Mouse (Mus musculus) MEL (cell line): ENCODE data around the gene Camk2b. TPM values are rescaled to one million over a fixed set of nuclear protein-coding genes. Genes with fewer than 3 reads are reported as not detected.

Source experiments
- DNase-seq: peaks from one replicate; pipeline ENCODE4 v3.0.0; 2011; ENCODE audit warnings: low read depth, low spot score
- H3K27ac ChIP-seq: 2 replicates; pipeline ENCODE4 v1.5.1; 2012; ENCODE audit warnings: low read depth, mild to moderate bottlenecking, control low read depth, low read length, moderate library complexity; ENCODE audit not compliant: control insufficient read depth
- H3K27me3 ChIP-seq, 2 experiments: fragments of 150-350 bp in 1 of 2; sonication (generic) in 1 of 2; 2 replicates each; pipeline ENCODE4 v1.6.1; 2012; ENCODE audit warnings: low read length in 2 of 2, mild to moderate bottlenecking in 2 of 2, improper control_type of control experiment in 1 of 2, moderate library complexity in 1 of 2; ENCODE audit not compliant: insufficient read depth in 2 of 2, control insufficient read depth in 1 of 2
- H3K36me3 ChIP-seq, 2 experiments: 2 replicates each; pipeline ENCODE4 v1.6.1; 2012 to 2014; ENCODE audit warnings: low read length in 2 of 2, improper control_type of control experiment in 1 of 2, inconsistent platforms in 1 of 2, mild to moderate bottlenecking in 1 of 2; ENCODE audit not compliant: insufficient read depth in 2 of 2, control insufficient read depth in 1 of 2
- H3K4me1 ChIP-seq, 2 experiments: fragments of 150-350 bp in 1 of 2; sonication (generic) in 1 of 2; 2 replicates each; pipeline ENCODE4 v1.6.1; 2012; ENCODE audit warnings: low read length in 2 of 2, improper control_type of control experiment in 1 of 2, mild to moderate bottlenecking in 1 of 2; ENCODE audit not compliant: insufficient read depth in 2 of 2, control insufficient read depth in 1 of 2
- H3K4me3 ChIP-seq, 2 experiments: fragments of 150-350 bp in 1 of 2; sonication (generic) in 1 of 2; 2 replicates each; pipeline ENCODE4 v1.5.1; 2012; ENCODE audit warnings: low read depth in 2 of 2, low read length in 2 of 2, mild to moderate bottlenecking in 2 of 2, moderate library complexity in 2 of 2, control low read depth in 1 of 2, improper control_type of control experiment in 1 of 2; ENCODE audit not compliant: control insufficient read depth in 1 of 2, insufficient read depth in 1 of 2
- H3K79me2 ChIP-seq: 2 replicates; pipeline ENCODE4 v1.6.1; 2012; ENCODE audit warnings: mild to moderate bottlenecking, low read length, moderate library complexity; ENCODE audit not compliant: control insufficient read depth, poor library complexity, insufficient read depth
- H3K9ac ChIP-seq: 2 replicates; pipeline ENCODE4 v1.6.1; 2012; ENCODE audit warnings: low read depth, mild to moderate bottlenecking, control low read depth, low read length, moderate library complexity; ENCODE audit not compliant: control insufficient read depth, poor library complexity, severe bottlenecking
- H3K9me3 ChIP-seq: fragments of 150-350 bp; sonication (generic); replicated peaks from 2 replicates; pipeline ENCODE4 v1.6.1; 2012; ENCODE audit warnings: mild to moderate bottlenecking, low read length, improper control_type of control experiment, moderate library complexity; ENCODE audit not compliant: insufficient read depth
- BHLHE40 ChIP-seq: IDR thresholded peaks from 2 replicates; pipeline ENCODE4 v1.6.1; 2012; ENCODE audit warnings: low read depth, mild to moderate bottlenecking, inconsistent platforms, low read length, improper control_type of control experiment, borderline replicate concordance
- CHD1 ChIP-seq: IDR thresholded peaks from 2 replicates; pipeline ENCODE4 v1.6.1; 2012; ENCODE audit warnings: low read depth, mild to moderate bottlenecking, inconsistent platforms, low read length, improper control_type of control experiment
- CHD2 ChIP-seq: IDR thresholded peaks from 2 replicates; pipeline ENCODE4 v1.6.1; 2011; ENCODE audit warnings: low read length, improper control_type of control experiment
- CTCF ChIP-seq, 3 experiments: IDR thresholded peaks in 2 of 3; conservative IDR thresholded peaks in 1 of 3; 2 replicates each; pipeline ENCODE4 v1.5.1; 2011 to 2012; ENCODE audit warnings: low read length in 3 of 3, low read depth in 2 of 3, mild to moderate bottlenecking in 2 of 3, improper control_type of control experiment in 1 of 3, inconsistent platforms in 1 of 3, mixed read lengths in 1 of 3, moderate library complexity in 1 of 3; ENCODE audit not compliant: control insufficient read depth in 1 of 3, insufficient read depth in 1 of 3, poor library complexity in 1 of 3, severe bottlenecking in 1 of 3
- E2F4 ChIP-seq: IDR thresholded peaks from 2 replicates; pipeline ENCODE4 v1.6.1; 2011; ENCODE audit warnings: low read depth, low read length, improper control_type of control experiment, borderline replicate concordance
- GATA1 ChIP-seq: IDR thresholded peaks from 2 replicates; pipeline ENCODE4 v1.6.1; 2011; ENCODE audit warnings: low read depth, low read length, improper control_type of control experiment
- JUND ChIP-seq: IDR thresholded peaks from 2 replicates; pipeline ENCODE4 v1.6.1; 2011; ENCODE audit warnings: low read depth, mild to moderate bottlenecking, improper control_type of control experiment, low read length
- MAFK ChIP-seq: IDR thresholded peaks from 2 replicates; pipeline ENCODE4 v1.6.1; 2011; ENCODE audit warnings: low read depth, mild to moderate bottlenecking, low read length, improper control_type of control experiment, borderline replicate concordance
- MAX ChIP-seq: IDR thresholded peaks from 2 replicates; pipeline ENCODE4 v1.6.1; 2011; ENCODE audit warnings: low read length, improper control_type of control experiment
- MAZ ChIP-seq: IDR thresholded peaks from 2 replicates; pipeline ENCODE4 v1.6.1; 2012; ENCODE audit warnings: low read depth, mild to moderate bottlenecking, inconsistent platforms, low read length, improper control_type of control experiment
- MYB ChIP-seq: IDR thresholded peaks from 2 replicates; pipeline ENCODE4 v1.6.1; 2011; ENCODE audit warnings: mild to moderate bottlenecking, low read depth, low read length, improper control_type of control experiment
- POLR2AphosphoS5 ChIP-seq: IDR thresholded peaks from 2 replicates; pipeline ENCODE4 v1.6.1; 2012; ENCODE audit warnings: low read depth, borderline replicate concordance, mild to moderate bottlenecking, inconsistent platforms, low read length, moderate library complexity, mixed read lengths
- SIN3A ChIP-seq: IDR thresholded peaks from 2 replicates; pipeline ENCODE4 v1.6.1; 2012; ENCODE audit warnings: low read length, improper control_type of control experiment, inconsistent platforms
- UBTF ChIP-seq: IDR thresholded peaks from 2 replicates; pipeline ENCODE4 v1.6.1; 2012; ENCODE audit warnings: low read depth, mild to moderate bottlenecking, inconsistent platforms, low read length, improper control_type of control experiment, moderate library complexity, borderline replicate concordance; ENCODE audit not compliant: insufficient read depth
- ZKSCAN1 ChIP-seq: IDR thresholded peaks from 2 replicates; pipeline ENCODE4 v1.6.1; 2012; ENCODE audit warnings: low read depth, mild to moderate bottlenecking, inconsistent platforms, low read length, improper control_type of control experiment, moderate library complexity
- ZMIZ1 ChIP-seq: IDR thresholded peaks from 2 replicates; pipeline ENCODE4 v1.6.1; 2012; ENCODE audit warnings: low read depth, mild to moderate bottlenecking, inconsistent platforms, low read length, improper control_type of control experiment, moderate library complexity
- polyA plus RNA-seq, 2 experiments: library from polyadenylated mRNA; stranded (reverse) in 1 of 2; unstranded in 1 of 2; fragments of >175 nt in 1 of 2; fragments of >200 nt in 1 of 2; gene quantifications; 2 replicates each; pipeline versions ENCODE4 v1.2.1 to v1.2.4; 2012; ENCODE audit warnings: low replicate concordance in 2 of 2, low read depth in 1 of 2; ENCODE audit not compliant: insufficient read length in 2 of 2, insufficient read depth in 1 of 2, missing spikeins in 1 of 2
- total RNA-seq: library from RNA; depleted of rRNA; stranded (reverse); fragments of 300-350 nt; gene quantifications from 2 replicates; pipeline ENCODE4 v1.2.3, GENCODE M21; 2012

The Camk2b gene
- total and polyA plus RNA-seq, 3 experiments: 0.04 TPM; not detected in 1

DNA sequence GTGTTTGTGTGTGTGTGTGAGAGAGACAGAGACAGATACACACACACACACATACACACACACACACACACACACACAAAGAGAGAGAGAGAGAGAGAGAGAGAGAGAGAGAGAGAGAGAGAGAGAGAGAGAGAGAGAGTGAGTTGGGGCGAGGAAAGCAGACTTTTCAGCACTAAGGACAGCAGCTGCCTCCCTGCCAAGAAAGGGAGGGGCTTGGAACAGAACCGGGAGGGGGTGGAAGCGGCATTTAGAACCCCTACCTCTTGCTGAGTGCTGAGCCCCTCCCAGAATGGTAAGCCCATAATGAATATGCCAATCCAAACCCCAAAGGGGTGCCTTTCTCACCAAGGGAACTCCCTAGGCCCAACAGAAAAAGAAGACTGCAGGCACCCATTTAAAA, 49.8 kb downstream of the Camk2b start:
- H3K9me3 ChIP-seq: no peaks in the 10 kb centered on the region
- no peaks in the 10 kb centered on the region for H3K27me3 ChIP-seq
- H3K4me3 ChIP-seq: no peak overlapping the region
- H3K27ac ChIP-seq: no peak overlapping the region
- no peak overlapping the region for H3K9ac ChIP-seq
- no peaks in the 10 kb centered on the region for H3K79me2 ChIP-seq
- H3K36me3 ChIP-seq: no peaks in the 10 kb centered on the region
- DNase-seq: peak; percentile 67
- peak; percentile 91 for TF ChIP-seq MAZ
- no peak for TF ChIP-seq CHD2
- TF ChIP-seq SIN3A: peak; percentile 64
- peak; percentile 57; the same call in 1 of the 2 replicates for TF ChIP-seq JUND
- TF ChIP-seq, all 39 proteins: peak for 3
- no peaks in the 10 kb centered on the region for H3K4me1 ChIP-seq

DNA sequence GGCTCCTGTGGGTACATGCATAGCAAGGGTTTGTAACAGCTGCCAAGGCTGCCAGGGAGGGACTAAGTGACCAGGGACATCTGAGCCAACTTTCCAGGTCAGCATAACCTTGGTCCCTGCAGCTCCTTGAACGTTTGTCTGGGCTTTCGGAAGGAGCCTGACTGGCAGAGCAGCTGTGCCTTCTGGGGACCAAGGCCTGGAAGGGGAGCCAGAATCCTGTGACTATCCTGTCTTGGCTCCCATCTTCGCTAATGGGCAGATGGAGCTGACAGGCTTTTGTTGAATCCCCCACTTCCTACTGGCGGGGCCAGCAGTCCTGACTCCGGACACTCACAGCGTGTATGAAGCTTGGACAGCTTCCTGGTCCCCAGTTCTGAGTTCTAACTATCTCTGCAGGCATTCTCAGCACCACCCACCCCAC, 51.1 kb downstream of the Camk2b start:
- no peaks in the 10 kb centered on the region for H3K9me3 ChIP-seq
- no peaks in the 10 kb centered on the region for H3K36me3 ChIP-seq
- no peaks in the 10 kb centered on the region for H3K27me3 ChIP-seq
- TF ChIP-seq E2F4 (no peak), UBTF (no peak), CHD1 (no peak), POLR2AphosphoS5 (no peak), GATA1 (no peak), MAX (no peak), CHD2 (no peak), BHLHE40 (no peak), ZKSCAN1 (no peak), MAFK (no peak), ZMIZ1 (no peak), MYB (no peak)
- no peak overlapping the region for H3K27ac ChIP-seq
- H3K79me2 ChIP-seq: no peaks in the 10 kb centered on the region
- no peak for DNase-seq
- no peak overlapping the region for H3K9ac ChIP-seq
- H3K4me1 ChIP-seq: no peaks in the 10 kb centered on the region
- H3K4me3 ChIP-seq: no peak overlapping the region

DNA sequence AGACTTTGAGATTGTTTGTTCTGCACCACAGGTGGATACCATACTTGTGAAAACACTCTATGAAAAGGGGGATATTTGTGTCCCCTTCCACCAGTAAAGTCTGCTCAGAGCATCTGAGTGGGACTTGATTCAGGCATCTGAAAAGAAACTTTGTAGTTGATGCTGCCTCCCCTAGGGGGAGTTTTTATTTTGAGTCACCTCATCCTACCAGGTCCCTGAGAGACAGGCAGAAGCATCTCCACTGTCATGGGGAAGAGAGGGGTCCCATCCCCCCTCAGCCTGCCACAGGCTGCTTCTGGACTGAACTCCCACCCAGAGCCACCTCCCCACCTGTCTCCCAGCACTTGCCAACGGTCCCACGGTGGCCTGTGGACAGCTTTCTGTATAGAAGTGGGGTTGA, 52.8 kb downstream of the Camk2b start:
- no peaks in the 10 kb centered on the region for H3K79me2 ChIP-seq
- H3K27me3 ChIP-seq: no peaks in the 10 kb centered on the region
- H3K4me1 ChIP-seq: no peaks in the 10 kb centered on the region
- H3K4me3 ChIP-seq: no peak overlapping the region
- H3K36me3 ChIP-seq: no peaks in the 10 kb centered on the region
- H3K27ac ChIP-seq: no peak overlapping the region
- DNase-seq: peak; percentile 24
- H3K9ac ChIP-seq: no peak overlapping the region
- peak in 2 of 3 experiments; percentile 21 to 37; a peak in 3 of 6 replicates for TF ChIP-seq CTCF (IDR thresholded peaks at IDR 0.05 in 2 of 3, conservative IDR thresholded peaks at IDR 0.05 in 1 of 3; ENCODE audit: control insufficient read depth in 1 of 3, insufficient read depth in 1 of 3, low read depth in 2 of 3, low read length in 3 of 3, poor library complexity in 1 of 3, severe bottlenecking in 1 of 3)
- TF ChIP-seq SIN3A: no peak
- no peaks in the 10 kb centered on the region for H3K9me3 ChIP-seq
